Mouse (Mus musculus): ENCODE data around the gene 1700025F22Rik. TPM values are rescaled to one million over a fixed set of nuclear protein-coding genes. Genes with fewer than 3 reads are reported as not detected.
"Not testable (repeated sequence)": the region's sequence is repeated elsewhere in the genome, so short reads cannot be mapped to it uniquely, and the experiment has no call there.

1700025F22Rik gene
- total RNA-seq, 1 experiment: not detected

GRCm38 (mm10) chr19:11157890-11158289, 7.2 kb downstream of the 1700025F22Rik start:
- in situ Hi-C loops (cut with MboI; ENCODE audit: low sequenced_read_pairs in 2 of 2, unreplicated experiment in 2 of 2); H3K9me3 ChIP-seq (ENCODE audit: control insufficient read depth, insufficient read depth, low read depth, low read length); H3K4me3 ChIP-seq (ENCODE audit: insufficient read depth in 1 of 2, low read depth in 1 of 2, low read length in 2 of 2, poor library complexity in 1 of 2, severe bottlenecking in 1 of 2); H3K36me3 ChIP-seq (ENCODE audit: control insufficient read depth, insufficient read depth, low read length, poor library complexity, severe bottlenecking); H3K4me1 ChIP-seq (ENCODE audit: control insufficient read depth in 2 of 2, insufficient read depth in 2 of 2, low read length in 2 of 2, poor library complexity in 1 of 2); H3K9ac ChIP-seq (ENCODE audit: insufficient read depth, low read depth, low read length, poor library complexity, severe bottlenecking); H3K27ac ChIP-seq (ENCODE audit: insufficient read depth, low read depth, low read length, poor library complexity, severe bottlenecking); DNase-seq (ENCODE audit: low read depth, low spot score): not testable (repeated sequence)
- TF ChIP-seq ZNF384 (IDR thresholded peaks at IDR 0.05; ENCODE audit: low read depth, low read length): peak; percentile 84; the same call in 1 of the 2 replicates

- H3K27ac ChIP-seq (ENCODE audit: insufficient read depth, low read depth, low read length, poor library complexity, severe bottlenecking): no peak overlapping the region
Observed at GRCm38 (mm10) chr19:11135336-11135735, 29.8 kb downstream of the 1700025F22Rik start.

GRCm38 (mm10) chr19:11134852-11135251, 30.3 kb downstream of the 1700025F22Rik start:
- Histone ChIP-seq H3K27ac (ENCODE audit: insufficient read depth, low read depth, low read length, poor library complexity, severe bottlenecking) (no peak overlapping the region), H3K36me3 (ENCODE audit: control insufficient read depth, insufficient read depth, low read length, poor library complexity, severe bottlenecking) (no peaks in the 10 kb centered on the region), H3K4me1 (ENCODE audit: control insufficient read depth in 2 of 2, insufficient read depth in 2 of 2, low read length in 2 of 2, poor library complexity in 1 of 2) (no peaks in the 10 kb centered on the region), H3K9ac (ENCODE audit: insufficient read depth, low read depth, low read length, poor library complexity, severe bottlenecking) (no peak overlapping the region), H3K4me3 (ENCODE audit: insufficient read depth in 1 of 2, low read depth in 1 of 2, low read length in 2 of 2, poor library complexity in 1 of 2, severe bottlenecking in 1 of 2) (no peak overlapping the region), H3K9me3 (ENCODE audit: control insufficient read depth, insufficient read depth, low read depth, low read length) (no peaks in the 10 kb centered on the region)
- TF ChIP-seq ZNF384 (IDR thresholded peaks at IDR 0.05; ENCODE audit: low read depth, low read length) (no peak), HCFC1 (IDR thresholded peaks at IDR 0.05; ENCODE audit: borderline replicate concordance, insufficient read depth, low read length) (no peak), MAFK (IDR thresholded peaks at IDR 0.05; ENCODE audit: insufficient read depth, low read depth, low read length) (no peak), ZC3H11A (IDR thresholded peaks at IDR 0.05; ENCODE audit: borderline replicate concordance, low read depth, low read length) (no peak)
- in situ Hi-C loops (cut with MboI; ENCODE audit: low sequenced_read_pairs in 2 of 2, unreplicated experiment in 2 of 2): no loop called here
- DNase-seq (ENCODE audit: low read depth, low spot score): no peak

More at GRCm38 (mm10) chr19:11135336-11135735, 29.8 kb downstream of the 1700025F22Rik start:
- no peak overlapping the region for H3K4me3 ChIP-seq (ENCODE audit: insufficient read depth in 1 of 2, low read depth in 1 of 2, low read length in 2 of 2, poor library complexity in 1 of 2, severe bottlenecking in 1 of 2)
- no peaks in the 10 kb centered on the region for H3K9me3 ChIP-seq (ENCODE audit: control insufficient read depth, insufficient read depth, low read depth, low read length)
- no peak overlapping the region for H3K9ac ChIP-seq (ENCODE audit: insufficient read depth, low read depth, low read length, poor library complexity, severe bottlenecking)
- TF ChIP-seq HCFC1 (IDR thresholded peaks at IDR 0.05; ENCODE audit: borderline replicate concordance, insufficient read depth, low read length) (no peak), MAFK (IDR thresholded peaks at IDR 0.05; ENCODE audit: insufficient read depth, low read depth, low read length) (no peak), CHD2 (IDR thresholded peaks at IDR 0.05; ENCODE audit: low read depth, low read length) (no peak)
- DNase-seq (ENCODE audit: low read depth, low spot score): no peak
- no peaks in the 10 kb centered on the region for H3K4me1 ChIP-seq (ENCODE audit: control insufficient read depth in 2 of 2, insufficient read depth in 2 of 2, low read length in 2 of 2, poor library complexity in 1 of 2)
- in situ Hi-C loops (cut with MboI; ENCODE audit: low sequenced_read_pairs in 2 of 2, unreplicated experiment in 2 of 2): no loop called here
- no peaks in the 10 kb centered on the region for H3K36me3 ChIP-seq (ENCODE audit: control insufficient read depth, insufficient read depth, low read length, poor library complexity, severe bottlenecking)

GRCm38 (mm10) chr19:11130776-11131175, 34.3 kb downstream of the 1700025F22Rik start, which contains the start of gene 1700017D01Rik:
TSS of gene 1700017D01Rik (minus strand) at chr19:11130876.
- H3K4me3 ChIP-seq (ENCODE audit: insufficient read depth in 1 of 2, low read depth in 1 of 2, low read length in 2 of 2, poor library complexity in 1 of 2, severe bottlenecking in 1 of 2); H3K4me1 ChIP-seq (ENCODE audit: control insufficient read depth in 2 of 2, insufficient read depth in 2 of 2, low read length in 2 of 2, poor library complexity in 1 of 2); H3K27ac ChIP-seq (ENCODE audit: insufficient read depth, low read depth, low read length, poor library complexity, severe bottlenecking); in situ Hi-C loops (cut with MboI; ENCODE audit: low sequenced_read_pairs in 2 of 2, unreplicated experiment in 2 of 2); H3K36me3 ChIP-seq (ENCODE audit: control insufficient read depth, insufficient read depth, low read length, poor library complexity, severe bottlenecking); DNase-seq (ENCODE audit: low read depth, low spot score); H3K9me3 ChIP-seq (ENCODE audit: control insufficient read depth, insufficient read depth, low read depth, low read length); H3K9ac ChIP-seq (ENCODE audit: insufficient read depth, low read depth, low read length, poor library complexity, severe bottlenecking): not testable (repeated sequence)

GRCm38 (mm10) chr19:11129702-11130101, 35.4 kb downstream of the 1700025F22Rik start:
- H3K4me1 ChIP-seq (ENCODE audit: control insufficient read depth in 2 of 2, insufficient read depth in 2 of 2, low read length in 2 of 2, poor library complexity in 1 of 2): no peaks in the 10 kb centered on the region
- no peak for DNase-seq (ENCODE audit: low read depth, low spot score)
- no peaks in the 10 kb centered on the region for H3K36me3 ChIP-seq (ENCODE audit: control insufficient read depth, insufficient read depth, low read length, poor library complexity, severe bottlenecking)
- in situ Hi-C loops (cut with MboI; ENCODE audit: low sequenced_read_pairs in 2 of 2, unreplicated experiment in 2 of 2): no loop called here
- TF ChIP-seq MAFK (IDR thresholded peaks at IDR 0.05; ENCODE audit: insufficient read depth, low read depth, low read length) (no peak), ZC3H11A (IDR thresholded peaks at IDR 0.05; ENCODE audit: borderline replicate concordance, low read depth, low read length) (no peak), CHD2 (IDR thresholded peaks at IDR 0.05; ENCODE audit: low read depth, low read length) (no peak), ZNF384 (IDR thresholded peaks at IDR 0.05; ENCODE audit: low read depth, low read length) (no peak), HCFC1 (IDR thresholded peaks at IDR 0.05; ENCODE audit: borderline replicate concordance, insufficient read depth, low read length) (no peak)
- no peak overlapping the region for H3K27ac ChIP-seq (ENCODE audit: insufficient read depth, low read depth, low read length, poor library complexity, severe bottlenecking)
- H3K9ac ChIP-seq (ENCODE audit: insufficient read depth, low read depth, low read length, poor library complexity, severe bottlenecking): no peak overlapping the region
- H3K9me3 ChIP-seq (ENCODE audit: control insufficient read depth, insufficient read depth, low read depth, low read length): no peaks in the 10 kb centered on the region
- no peak overlapping the region for H3K4me3 ChIP-seq (ENCODE audit: insufficient read depth in 1 of 2, low read depth in 1 of 2, low read length in 2 of 2, poor library complexity in 1 of 2, severe bottlenecking in 1 of 2)

GRCm38 (mm10) chr19:11121016-11121420, 44.1 kb downstream of the 1700025F22Rik start:
- H3K36me3 ChIP-seq (ENCODE audit: control insufficient read depth, insufficient read depth, low read length, poor library complexity, severe bottlenecking); H3K27ac ChIP-seq (ENCODE audit: insufficient read depth, low read depth, low read length, poor library complexity, severe bottlenecking); DNase-seq (ENCODE audit: low read depth, low spot score); in situ Hi-C loops (cut with MboI; ENCODE audit: low sequenced_read_pairs in 2 of 2, unreplicated experiment in 2 of 2); H3K9me3 ChIP-seq (ENCODE audit: control insufficient read depth, insufficient read depth, low read depth, low read length); H3K4me1 ChIP-seq (ENCODE audit: control insufficient read depth in 2 of 2, insufficient read depth in 2 of 2, low read length in 2 of 2, poor library complexity in 1 of 2): not testable (repeated sequence)
- Histone ChIP-seq H3K4me3 (ENCODE audit: insufficient read depth in 1 of 2, low read depth in 1 of 2, low read length in 2 of 2, poor library complexity in 1 of 2, severe bottlenecking in 1 of 2) (peak overlapping the region; percentile 54 to 68), H3K9ac (ENCODE audit: insufficient read depth, low read depth, low read length, poor library complexity, severe bottlenecking) (peak overlapping the region; percentile 75; the same call in 1 of the 2 replicates)

All from ES-E14 (cell line).